ENCODE assay signal across 31 mouse cellular contexts in genomic region chr3:119794677-119795365, GRCm38 (mm10). TPM values are rescaled to one million over a fixed set of nuclear protein-coding genes. Genes with fewer than 3 reads are reported as not detected.
DNase-seq lines count a peak whose midpoint lies in the region; ATAC-seq and TF ChIP-seq lines count a peak whose summit lies in the region.
"Had no signal": no experiment of that assay in that cellular context is flagged by ENCODE, and none has a peak within 500 bp of the region (broad histone marks: within the 10 kb centered on the region; RNA-seq: fewer than 3 reads in every experiment).

No protein-coding gene starts in this region.

- peak overlapping the region; percentile 12 to 64; a peak in 2 of 4 replicates for H3K4me3 ChIP-seq in MEL (ENCODE audit: control insufficient read depth in 1 of 2, insufficient read depth in 1 of 2, low read depth in 2 of 2, low read length in 2 of 2)
- H3K4me3 ChIP-seq in heart, embryonic 13.5 days = no peak overlapping the region
- no peak overlapping the region for H3K4me3 ChIP-seq in intestine, embryonic 15.5 days (replicated peaks)
- H3K4me3 ChIP-seq: embryonic facial prominence, embryonic 10.5 days; embryonic facial prominence, embryonic 15.5 days; forebrain, embryonic 13.5 days; hindbrain, embryonic 13.5 days; limb, embryonic 10.5 days; limb, embryonic 15.5 days; liver, embryonic 13.5 days; stomach, embryonic 15.5 days had no signal

- no peaks in the 10 kb centered on the region for H3K79me2 ChIP-seq in MEL (ENCODE audit: control insufficient read depth, insufficient read depth, low read length, poor library complexity)

- no peak for TF ChIP-seq CTCF in MEL (IDR thresholded peaks at IDR 0.05 in 2 of 3, conservative IDR thresholded peaks at IDR 0.05 in 1 of 3; ENCODE audit: control insufficient read depth in 1 of 3, insufficient read depth in 1 of 3, low read depth in 2 of 3, low read length in 3 of 3, poor library complexity in 1 of 3, severe bottlenecking in 1 of 3)

- no peaks in the 10 kb centered on the region for H3K36me3 ChIP-seq in MEL (ENCODE audit: control insufficient read depth in 1 of 2, insufficient read depth in 2 of 2, low read length in 2 of 2)
- no peaks in the 10 kb centered on the region for H3K36me3 ChIP-seq in heart, embryonic 13.5 days
- no peaks in the 10 kb centered on the region for H3K36me3 ChIP-seq in intestine, embryonic 15.5 days
- H3K36me3 ChIP-seq: embryonic facial prominence, embryonic 10.5 days; embryonic facial prominence, embryonic 15.5 days; hindbrain, embryonic 13.5 days; limb, embryonic 10.5 days; limb, embryonic 15.5 days; liver, embryonic 13.5 days; stomach, embryonic 15.5 days had no signal

- H3K9me3 ChIP-seq in MEL (replicated peaks; ENCODE audit: insufficient read depth, low read length) = no peaks in the 10 kb centered on the region
- H3K9me3 ChIP-seq in heart, embryonic 13.5 days = peaks cover 11% of the 10 kb centered on the region; the same call in 1 of the 2 replicates
- H3K9me3 ChIP-seq in intestine, embryonic 15.5 days = no peaks in the 10 kb centered on the region
- H3K9me3 ChIP-seq: embryonic facial prominence, embryonic 10.5 days; embryonic facial prominence, embryonic 15.5 days; limb, embryonic 10.5 days; limb, embryonic 15.5 days; liver, embryonic 13.5 days; stomach, embryonic 15.5 days had no signal

- H3K9ac ChIP-seq in MEL (ENCODE audit: control insufficient read depth, low read depth, low read length, poor library complexity, severe bottlenecking) = no peak overlapping the region
- H3K9ac ChIP-seq in heart, embryonic 13.5 days = no peak overlapping the region
- no peak overlapping the region for H3K9ac ChIP-seq in intestine, embryonic 15.5 days
- H3K9ac ChIP-seq: embryonic facial prominence, embryonic 15.5 days; forebrain, embryonic 13.5 days; hindbrain, embryonic 13.5 days; limb, embryonic 15.5 days; liver, embryonic 13.5 days; stomach, embryonic 15.5 days had no signal

- no peaks in the 10 kb centered on the region for H3K4me1 ChIP-seq in MEL (ENCODE audit: control insufficient read depth in 1 of 2, insufficient read depth in 2 of 2, low read length in 2 of 2)
- peaks cover 16% of the 10 kb centered on the region for H3K4me1 ChIP-seq in heart, embryonic 13.5 days
- H3K4me1 ChIP-seq in intestine, embryonic 15.5 days (replicated peaks) = no peaks in the 10 kb centered on the region
- H3K4me1 ChIP-seq: embryonic facial prominence, embryonic 10.5 days; embryonic facial prominence, embryonic 15.5 days; forebrain, embryonic 13.5 days; hindbrain, embryonic 13.5 days; limb, embryonic 10.5 days; limb, embryonic 15.5 days; liver, embryonic 13.5 days; stomach, embryonic 15.5 days had no signal

- H3K27me3 ChIP-seq in MEL (ENCODE audit: control insufficient read depth in 1 of 2, insufficient read depth in 2 of 2, low read length in 2 of 2) = no peaks in the 10 kb centered on the region
- H3K27me3 ChIP-seq in heart, embryonic 13.5 days (replicated peaks) = no peaks in the 10 kb centered on the region
- no peaks in the 10 kb centered on the region for H3K27me3 ChIP-seq in intestine, embryonic 15.5 days (replicated peaks)
- H3K27me3 ChIP-seq: embryonic facial prominence, embryonic 15.5 days; forebrain, embryonic 13.5 days; hindbrain, embryonic 13.5 days; limb, embryonic 15.5 days; liver, embryonic 13.5 days; stomach, embryonic 15.5 days had no signal

- peak; percentile 11 for DNase-seq in heart, adult 8-10 months (ENCODE audit: low spot score)
- no peak for DNase-seq in heart, adult 11 months
- DNase-seq in MEL (ENCODE audit: low read depth, low spot score) = no peak
- peak; percentile 30 to 40 for DNase-seq in heart, postnatal 10 days
- DNase-seq in retina, postnatal 1 day = no peak
- DNase-seq in B cell, adult 2 months = no peak
- DNase-seq: adrenal gland, postnatal 14 days; cerebellum, adult 11 months; cerebellum, postnatal 14 days; gastrocnemius, postnatal 25 days; kidney, adult 9 months; kidney, postnatal 10 days; layer of hippocampus, adult 9-11 months; liver, embryonic 13.5 days; lung, adult 18-20 months; midbrain, embryonic 14.5 days; right cerebral cortex, postnatal 14 days; thymus, postnatal 14 days had no signal

- H3K4me2 ChIP-seq in heart, embryonic 13.5 days = peak overlapping the region; percentile 25
- no peak overlapping the region for H3K4me2 ChIP-seq in intestine, embryonic 15.5 days (replicated peaks)
- H3K4me2 ChIP-seq: embryonic facial prominence, embryonic 15.5 days; forebrain, embryonic 13.5 days; hindbrain, embryonic 13.5 days; limb, embryonic 15.5 days; liver, embryonic 13.5 days; stomach, embryonic 15.5 days had no signal

- 23% methylated on average over 9 of the region's 9 CpGs for WGBS in heart, embryonic 13.5 days
- WGBS in intestine, embryonic 15.5 days = 71% methylated on average over 9 of the region's 9 CpGs

- TF ChIP-seq EP300 in MEL (IDR thresholded peaks at IDR 0.05; ENCODE audit: low read depth in 1 of 2, low read length in 2 of 2) = no peak

- H3K27ac ChIP-seq in MEL (ENCODE audit: control insufficient read depth, low read depth, low read length) = no peak overlapping the region
- peak overlapping the region; percentile 84 for H3K27ac ChIP-seq in heart, embryonic 13.5 days (replicated peaks)
- no peak overlapping the region for H3K27ac ChIP-seq in intestine, embryonic 15.5 days
- H3K27ac ChIP-seq: embryonic facial prominence, embryonic 10.5 days; embryonic facial prominence, embryonic 15.5 days; forebrain, embryonic 13.5 days; hindbrain, embryonic 13.5 days; limb, embryonic 10.5 days; limb, embryonic 15.5 days; liver, embryonic 13.5 days; macrophage; stomach, embryonic 15.5 days had no signal

- no peak for TF ChIP-seq RAD21 in MEL (IDR thresholded peaks at IDR 0.05; ENCODE audit: low read depth, low read length)

- TF ChIP-seq POLR2A in MEL (IDR thresholded peaks at IDR 0.05; ENCODE audit: control insufficient read depth in 1 of 2, insufficient read depth in 1 of 2, low read depth in 1 of 2, low read length in 2 of 2, poor library complexity in 1 of 2) = no peak

- no peak for ATAC-seq in heart, embryonic 13.5 days (ENCODE audit: extremely low read depth, insufficient number of reproducible peaks, low FRiP score, low TSS enrichment)
- ATAC-seq in intestine, embryonic 15.5 days = no peak
- ATAC-seq: CD4-positive, CD25-positive, alpha-beta regulatory T cell, adult 4 months; forebrain, embryonic 13.5 days; intestine, postnatal 0 days; lung, postnatal 0 days had no signal

- intact Hi-C loops in heart, postnatal 10 days (cut with DNase I) = no loop called here

TF ChIP-seq in MEL, 35 proteins besides CTCF, POLR2A, EP300 and RAD21:
- TF ChIP-seq MYC (IDR thresholded peaks at IDR 0.05; ENCODE audit: low read depth, low read length) = no peak
- TF ChIP-seq MEF2A (IDR thresholded peaks at IDR 0.05; ENCODE audit: extremely low read depth, insufficient replicate concordance, low read depth, low read length, poor library complexity, severe bottlenecking) = peak; percentile 30; the same call in 1 of the 2 replicates
- TF ChIP-seq ETS1 (IDR thresholded peaks at IDR 0.05; ENCODE audit: low read depth, low read length) = 0 out of 2 replicates have a peak, but pooled peaks have one; percentile 5
- no peak for TF ChIP-seq RCOR1 (IDR thresholded peaks at IDR 0.05; ENCODE audit: low read depth, low read length)

RNA-seq across cellular contexts. Expression of gene Ptbp2, which starts 10.6 kb away (rescaled TPM):
- 10 to 100 TPM; 12.8 to 23.1 (median 19.4) TPM for total RNA-seq in heart, adult 8-10 months (2022)
- total RNA-seq in MEL (2012; rRNA removed) = 20.6 and 21.0 TPM in 2 replicates
- polyA plus RNA-seq in MEL (2012; ENCODE audit: insufficient read depth in 1 of 2, insufficient read length in 2 of 2, low read depth in 1 of 2, low replicate concordance in 2 of 2, missing spikeins in 1 of 2) = 10 to 100 TPM in 1 of 2 experiments, not detected in 1; 21.4 TPM
- polyA plus RNA-seq in heart, embryonic 13.5 days (2015; fragmentation: Nextera tagmentation; extraction: Ambion mirVana) = 49.8 and 50.8 TPM in 2 replicates
- 10 to 100 TPM; 35.7 to 39.4 TPM for total RNA-seq in heart, postnatal 10 days (2021)
- polyA plus RNA-seq in intestine, embryonic 15.5 days (2015; fragmentation: Nextera tagmentation; extraction: Ambion mirVana) = 40.3 and 49.5 TPM in 2 replicates

Comparison
In these comparisons a context has a peak if more than half of its experiments do, and no peak if none do; other contexts are left out.
1. DNase-seq: peak in heart, adult 8-10 months (single experiment) and heart, postnatal 10 days (2 of 2); none in heart, adult 11 months (single experiment), MEL (single experiment), retina, postnatal 1 day (single experiment) and B cell, adult 2 months (0 of 2).
2. H3K4me3 ChIP-seq: peak in MEL (2 of 2); none in heart, embryonic 13.5 days (single experiment) and intestine, embryonic 15.5 days (single experiment).